Mouse (Mus musculus) brain, embryonic 14.5 days (tissue): ENCODE measurements at regions not wholly inside any gene's neighbourhood (a gene's known extent, or its start where the extent isn't known, plus 50 kb on each side); places are given as distances from the start of the nearest gene placed in this dataset.

Experiments
- CTCF ChIP-seq: fragments of 200-500 bp; IDR thresholded peaks from 2 replicates; pipeline ENCODE4 v1.5.1; 2012; ENCODE audit warnings: inconsistent platforms, mild to moderate bottlenecking, moderate library complexity, borderline replicate concordance; ENCODE audit not compliant: insufficient read depth, insufficient read length; ENCODE audit errors: extremely low read depth
- POLR2A ChIP-seq: fragments of 200-500 bp; IDR thresholded peaks from 2 replicates; pipeline ENCODE4 v1.6.1; 2012; ENCODE audit warnings: mild to moderate bottlenecking, inconsistent platforms, borderline replicate concordance; ENCODE audit not compliant: poor library complexity, insufficient read depth, insufficient read length, severe bottlenecking; ENCODE audit errors: extremely low read depth

GRCm38 (mm10) chr8:35877581-35877980 is 112.0 kb downstream of the Gm19410 start:
- TF ChIP-seq CTCF, result no peak
- TF ChIP-seq POLR2A, result no peak
